Mouse (Mus musculus): ENCODE measurements around the gene Ube2ql1.

Gene Ube2ql1

GRCm38 (mm10) chr13:69739759-69740135 lies at the start of gene Ube2ql1:
Gene Ube2ql1, minus strand, starts transcription at chr13:69739889.
- DNase-seq (ENCODE audit: low spot score), result peak; percentile 78

DNA sequence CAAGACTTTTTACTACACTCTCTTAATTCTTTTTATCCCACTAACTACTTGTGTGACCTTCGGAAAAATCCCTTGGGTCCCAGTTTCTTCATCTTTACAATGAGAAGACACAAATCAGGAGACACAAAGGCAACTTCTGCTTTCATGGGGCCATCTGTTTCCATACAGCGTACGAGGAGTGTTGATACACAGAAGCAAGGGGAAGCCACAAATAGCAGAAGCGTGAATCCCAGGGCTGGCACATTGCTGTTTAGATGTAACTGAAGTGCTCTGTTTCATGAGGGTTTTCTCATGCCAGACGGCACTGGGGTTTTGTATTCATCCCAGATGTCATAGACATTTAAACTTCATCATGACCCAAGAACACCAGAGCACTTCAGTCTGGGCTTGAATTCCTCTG lies 49.0 kb upstream of the Ube2ql1 start:
- no peak for DNase-seq (ENCODE audit: low spot score)

GRCm38 (mm10) chr13:69778221-69778620 lies 38.5 kb upstream of the Ube2ql1 start:
- no peak for DNase-seq (ENCODE audit: low spot score)

- no peak for DNase-seq (ENCODE audit: low spot score)
These were observed 32.7 kb upstream of the Ube2ql1 start for GRCm38 (mm10) chr13:69772358-69772757.

GRCm38 (mm10) chr13:69770538-69771456 lies 31.1 kb upstream of the Ube2ql1 start:
- DNase-seq (ENCODE audit: low spot score), result no peak

GRCm38 (mm10) chr13:69768152-69768551 lies 28.5 kb upstream of the Ube2ql1 start:
- DNase-seq (ENCODE audit: low spot score), result no peak

DNA sequence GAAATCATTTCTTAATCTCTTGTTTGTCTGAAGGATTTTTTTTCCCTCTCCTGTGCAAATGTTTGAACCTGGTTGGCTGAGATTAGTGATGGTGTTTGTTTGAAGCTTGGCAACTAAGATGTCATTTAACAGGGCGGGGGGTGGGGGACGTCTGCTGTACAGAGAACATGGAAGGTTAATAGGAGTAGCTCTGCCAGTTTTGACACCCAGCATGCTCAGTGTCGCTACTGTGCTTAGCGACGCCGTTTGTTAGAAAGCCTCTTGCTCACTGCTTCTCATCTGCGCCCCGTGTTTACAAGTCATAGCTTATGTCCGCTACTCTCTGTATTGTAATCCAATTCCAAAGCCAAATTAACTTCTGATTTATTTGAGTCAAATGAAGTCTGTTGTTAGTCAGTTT lies 25.0 kb upstream of the Ube2ql1 start:
- no peak for DNase-seq (ENCODE audit: low spot score)

GRCm38 (mm10) chr13:69761393-69761792 lies 21.7 kb upstream of the Ube2ql1 start:
- peak; percentile 39 for DNase-seq (ENCODE audit: low spot score)

DNA sequence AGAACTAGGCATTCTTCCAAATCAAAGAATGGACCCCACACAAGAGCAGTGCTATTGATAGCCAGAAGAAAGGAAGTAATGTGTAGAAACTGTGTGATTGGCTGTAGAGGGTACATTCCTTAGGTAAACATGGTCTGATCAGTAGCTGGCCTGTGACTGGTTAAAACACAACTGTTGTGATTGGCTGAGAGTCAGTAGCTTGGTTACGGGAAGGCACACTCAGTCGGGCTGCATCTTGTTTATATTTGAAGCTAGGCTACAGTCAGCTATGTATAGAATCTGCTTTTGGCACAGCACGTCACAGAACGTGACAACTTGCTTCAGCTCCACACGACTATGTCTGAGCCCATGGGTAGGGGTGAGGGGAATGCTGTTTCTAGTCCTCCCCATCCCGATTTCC lies 19.3 kb upstream of the Ube2ql1 start:
- DNase-seq (ENCODE audit: low spot score), result no peak

GRCm38 (mm10) chr13:69752875-69753274 lies 13.2 kb upstream of the Ube2ql1 start:
- no peak for DNase-seq (ENCODE audit: low spot score)

DNA sequence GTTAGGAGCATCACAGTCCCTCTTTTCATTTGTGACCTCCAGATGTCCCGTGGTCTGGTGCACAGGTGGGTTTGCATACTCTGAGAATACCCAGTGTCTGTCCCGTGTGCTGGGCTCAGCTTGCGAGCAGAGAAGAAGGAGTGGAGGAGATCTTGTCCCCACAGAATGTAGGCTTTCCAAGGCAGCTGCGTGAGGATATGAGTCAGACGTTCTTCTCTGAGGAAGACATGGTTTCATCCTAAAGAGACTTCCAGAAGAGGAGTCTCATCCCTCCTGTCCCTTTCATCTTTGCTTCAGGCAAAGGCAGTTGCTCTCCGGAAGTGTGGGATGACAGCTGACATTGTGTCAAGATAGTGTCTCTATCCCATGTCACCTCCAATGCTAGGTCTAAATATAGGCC lies 11.8 kb upstream of the Ube2ql1 start:
- no peak for DNase-seq (ENCODE audit: low spot score)

GRCm38 (mm10) chr13:69748756-69749155 lies 9.1 kb upstream of the Ube2ql1 start:
- no peak for DNase-seq (ENCODE audit: low spot score)

DNA sequence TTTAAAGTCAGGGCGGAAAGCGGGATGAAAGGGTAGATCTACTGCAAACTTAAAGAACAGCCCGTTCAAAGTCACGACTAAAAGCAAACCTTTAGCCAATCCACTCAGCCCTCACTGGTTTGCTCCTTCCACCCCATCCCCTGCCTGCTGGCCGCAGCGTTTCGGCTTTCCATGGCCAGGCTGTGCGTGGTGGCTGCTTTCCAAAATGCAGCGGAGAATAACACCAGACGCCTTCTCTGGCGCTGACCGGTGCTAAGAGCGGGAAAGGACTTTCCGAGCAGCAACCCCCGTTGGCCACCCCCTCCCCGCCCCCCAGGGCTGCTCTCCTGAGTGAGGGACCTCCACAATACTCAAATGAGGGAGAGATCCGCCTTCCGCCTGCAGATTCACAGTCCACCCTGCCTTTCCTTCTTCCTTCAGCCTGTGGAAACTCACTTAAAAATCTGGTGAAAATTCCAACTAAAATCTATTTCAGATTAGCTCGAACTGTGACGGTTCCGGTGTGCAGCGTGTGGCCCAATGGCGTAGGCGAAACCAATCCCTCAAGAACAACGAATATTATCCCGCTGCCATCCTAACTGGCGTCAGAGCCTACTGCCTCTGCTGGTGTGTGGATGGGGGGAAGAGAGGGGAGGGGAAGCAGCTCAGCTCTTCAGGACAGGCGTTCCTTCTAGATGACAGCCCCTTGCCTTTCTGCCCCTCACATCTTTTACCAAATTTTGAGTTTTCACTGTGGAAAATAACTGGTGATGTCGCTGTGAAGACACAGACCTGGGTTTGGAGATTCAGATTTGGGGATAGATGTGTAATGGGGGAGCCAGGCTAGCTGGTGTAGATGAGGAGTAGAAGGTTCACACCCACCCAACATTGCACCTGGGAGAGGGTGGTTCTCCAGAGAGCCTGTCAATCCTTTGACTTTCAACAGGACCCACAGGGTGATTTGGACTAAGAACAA lies 919 bp upstream of the Ube2ql1 start:
- peak; percentile 32 for DNase-seq (ENCODE audit: low spot score)

GRCm38 (mm10) chr13:69739091-69739758 lies 464 bp downstream of the Ube2ql1 start:
- peak; percentile 8 for DNase-seq (ENCODE audit: low spot score)

- no peak for DNase-seq (ENCODE audit: low spot score)
These were observed 1.2 kb downstream of the Ube2ql1 start for GRCm38 (mm10) chr13:69738461-69738971.

DNA sequence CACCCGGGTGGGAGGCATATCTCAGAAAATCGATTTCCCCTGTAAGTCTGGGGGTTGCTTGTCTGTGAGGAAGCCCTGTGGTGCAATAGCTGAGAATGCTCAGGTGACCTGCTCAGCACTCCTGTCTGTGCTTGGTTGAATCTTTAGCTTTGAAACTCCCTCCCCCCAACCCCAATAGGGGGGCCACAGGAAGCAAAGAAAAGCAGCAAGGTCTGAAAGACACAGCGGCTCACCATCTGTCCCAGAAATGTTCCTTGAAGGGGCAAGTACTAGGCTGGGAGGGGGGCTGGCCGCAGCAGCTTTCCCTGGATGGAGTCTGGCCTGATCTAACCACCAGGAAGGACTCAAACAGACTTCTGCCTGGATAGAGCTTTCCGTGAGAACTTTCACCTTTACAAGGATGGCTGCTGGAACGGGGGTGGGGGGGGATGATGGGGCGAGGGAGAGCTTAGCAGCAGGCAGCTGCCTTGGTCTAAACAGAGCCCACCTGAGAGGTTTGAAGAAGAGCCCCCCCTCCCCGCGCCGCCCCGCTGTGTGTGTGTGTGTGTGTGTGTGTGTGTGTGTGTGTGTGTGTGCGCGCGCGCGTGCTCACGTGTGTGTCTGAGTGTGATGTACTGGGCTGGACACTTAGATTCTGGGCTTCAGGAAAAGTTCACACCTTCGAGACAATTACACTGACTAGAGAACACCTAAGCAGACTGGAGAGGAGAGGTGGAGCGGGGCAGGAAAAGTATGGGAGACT lies 2.1 kb downstream of the Ube2ql1 start:
- no peak for DNase-seq (ENCODE audit: low spot score)

DNA sequence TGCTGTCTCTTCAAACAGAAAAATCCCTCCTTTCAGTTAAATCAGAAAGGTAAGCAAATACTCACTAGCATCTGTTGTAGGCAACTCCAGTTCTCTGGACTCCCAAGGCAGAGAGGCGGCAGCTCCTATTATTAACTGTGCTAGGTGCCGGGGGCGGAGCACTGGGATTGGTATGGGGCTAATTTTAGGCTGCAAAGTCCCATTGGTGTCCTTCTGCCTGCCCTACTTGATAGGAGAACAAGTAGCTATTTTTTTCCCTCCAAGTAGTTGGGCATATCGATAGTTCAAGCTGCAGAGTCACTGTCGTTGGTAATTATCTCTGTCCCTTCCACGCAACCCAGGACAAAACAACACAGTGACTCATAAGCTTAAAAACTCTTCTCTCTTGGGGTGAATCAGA lies 7.1 kb downstream of the Ube2ql1 start:
- DNase-seq (ENCODE audit: low spot score), result no peak

GRCm38 (mm10) chr13:69725376-69725775 lies 14.3 kb downstream of the Ube2ql1 start:
- DNase-seq (ENCODE audit: low spot score), result no peak

DNA sequence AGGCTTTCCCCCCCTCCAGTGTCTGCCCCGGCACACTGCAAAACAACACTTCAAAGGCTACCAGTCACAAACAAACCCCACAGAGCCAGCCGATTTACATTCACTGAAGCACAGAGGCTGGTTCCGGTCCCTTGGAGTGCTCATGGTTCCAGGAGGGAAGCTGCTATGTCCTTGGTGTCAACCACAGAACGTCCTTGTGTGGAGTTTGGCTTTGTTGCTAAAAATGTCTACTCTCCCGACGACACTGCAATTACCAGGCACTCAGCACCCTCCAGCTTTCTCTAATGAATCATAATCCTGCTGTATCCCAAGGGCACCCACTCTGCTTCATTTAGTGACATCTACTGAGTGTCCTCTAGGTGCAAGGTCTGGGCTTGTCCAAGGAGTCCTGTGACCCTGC lies 18.5 kb downstream of the Ube2ql1 start:
- DNase-seq (ENCODE audit: low spot score), result no peak

- no peak for DNase-seq (ENCODE audit: low spot score)
These were observed 21.7 kb downstream of the Ube2ql1 start for GRCm38 (mm10) chr13:69717860-69718598.

GRCm38 (mm10) chr13:69708236-69708635 lies 31.5 kb downstream of the Ube2ql1 start:
- DNase-seq (ENCODE audit: low spot score), result no peak
